Mouse (Mus musculus): ENCODE measurements around the gene Gm21028.
"Not testable (repeated sequence)": the region's sequence is repeated elsewhere in the genome, so short reads cannot be mapped to it uniquely, and the experiment has no call there.

Gm21028 gene

DNA sequence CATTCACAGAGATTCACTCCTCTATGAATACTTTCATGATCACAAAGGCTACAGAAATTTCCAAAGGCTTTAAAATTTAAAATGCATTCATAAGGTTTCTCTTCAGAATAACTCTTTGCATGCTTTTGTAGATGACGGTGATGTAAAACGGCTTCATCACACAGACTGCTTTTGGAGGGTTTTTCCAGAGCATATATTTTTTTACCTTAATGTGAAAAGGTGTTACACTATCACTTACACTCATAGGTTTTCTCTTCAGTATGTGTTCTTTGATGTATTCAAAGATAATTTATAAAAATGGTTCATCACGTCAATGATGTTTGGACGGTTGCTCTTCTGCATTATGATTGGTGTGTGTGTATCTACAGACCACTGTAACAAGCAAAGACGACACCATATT lies at the start of gene Gm21028:
Gm21028 (minus strand) TSS at position 101 of the 400 bp plus-strand sequence.
- no peak for DNase-seq

DNA sequence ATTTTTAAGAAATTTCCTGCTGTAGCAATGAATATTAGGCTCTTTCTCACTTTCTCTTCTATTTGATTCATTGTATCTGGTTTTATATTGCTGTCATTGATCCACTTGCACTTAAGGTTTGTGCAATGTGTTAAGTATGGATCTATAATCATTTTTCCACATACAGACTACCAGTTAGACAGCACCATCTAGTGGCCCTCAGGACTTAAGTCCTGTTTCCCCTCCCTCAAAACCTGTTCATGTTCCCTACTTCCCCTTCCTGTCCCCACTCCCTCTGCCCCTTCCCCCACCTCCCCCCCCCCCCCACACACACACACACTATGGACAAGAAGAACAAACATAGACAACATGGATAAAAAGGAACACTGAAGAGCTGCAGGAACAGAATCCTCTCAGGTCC lies 17.3 kb upstream of the Gm21028 start:
- not testable (repeated sequence) for DNase-seq

DNA sequence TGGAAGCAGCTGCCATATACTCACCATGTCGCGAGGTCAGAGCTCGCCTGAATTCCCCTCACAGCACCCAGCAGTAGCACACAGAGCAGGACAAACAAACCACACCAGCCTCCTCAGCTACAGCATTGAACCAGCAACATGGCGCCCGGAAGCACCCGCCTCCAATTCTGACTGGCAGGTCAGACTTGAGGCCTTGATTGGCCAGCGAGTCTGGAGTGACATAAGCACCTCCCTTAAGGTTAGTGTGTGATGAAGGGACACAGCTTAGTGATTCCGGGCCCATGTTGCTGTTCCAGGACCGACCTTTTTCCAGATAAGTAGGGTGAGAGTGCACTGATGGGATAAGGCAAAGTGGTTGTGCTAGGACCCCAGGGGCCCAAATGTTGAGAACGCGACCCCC lies 14.0 kb upstream of the Gm21028 start, which contains the start of gene Zfp977:
Zfp977 (minus strand) TSS at position 135 of the 400 bp plus-strand sequence.
- not testable (repeated sequence) for DNase-seq

DNA sequence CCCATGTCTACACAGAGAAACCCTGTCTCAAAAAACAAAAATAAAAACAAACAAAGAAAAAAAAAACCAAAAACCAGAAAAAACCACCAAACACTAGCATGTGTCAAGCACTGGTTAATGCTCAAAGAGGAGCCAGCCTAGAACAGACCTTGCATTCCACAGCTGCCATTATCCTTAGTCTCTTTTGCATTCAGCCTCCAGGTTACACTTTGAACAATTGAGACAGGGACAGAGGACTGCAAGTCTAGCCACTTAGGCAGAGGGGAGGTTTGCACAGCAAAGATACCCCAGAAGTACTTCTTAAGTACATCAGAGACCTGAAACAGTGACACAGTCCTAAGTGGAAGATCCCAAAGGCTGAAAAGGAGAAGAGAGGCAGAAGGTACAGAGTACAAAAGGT lies 12.9 kb upstream of the Gm21028 start:
- DNase-seq: not testable (repeated sequence)

DNA sequence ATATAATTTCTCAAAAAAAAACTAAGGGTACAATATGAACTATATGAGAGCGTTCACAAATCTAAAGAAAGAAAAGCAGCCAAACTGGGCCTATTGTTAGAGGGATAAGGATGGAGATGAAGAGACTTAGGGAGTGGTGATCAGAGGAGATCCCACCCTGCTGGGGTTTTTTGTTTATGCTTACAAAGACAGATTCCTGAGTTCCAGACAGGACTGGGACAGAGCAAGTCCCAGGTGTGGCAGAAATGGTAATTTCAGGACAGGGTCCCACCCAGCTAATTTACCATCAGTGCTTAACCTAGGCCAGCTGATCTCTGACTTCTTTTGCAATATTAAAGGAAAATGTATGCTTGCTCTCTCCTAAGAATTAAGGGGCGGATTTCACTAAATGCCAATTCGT lies 26.6 kb downstream of the Gm21028 start:
- DNase-seq: no peak

Measured in thymus, postnatal 14 days (tissue).